Mouse (Mus musculus) G1E (cell line): ENCODE data around the gene Eci1. TPM values are rescaled to one million over a fixed set of nuclear protein-coding genes. Genes with fewer than 3 reads are reported as not detected.
"Not testable (repeated sequence)": the region's sequence is repeated elsewhere in the genome, so short reads cannot be mapped to it uniquely, and the experiment has no call there.

Experiments
- ATAC-seq: 2 replicates; pipeline ENCODE4 v1.8.0; 2016; ENCODE audit warnings: mild to moderate bottlenecking; ENCODE audit not compliant: insufficient number of reproducible peaks, poor library complexity, low FRiP score, severe bottlenecking; ENCODE audit errors: extremely low read depth
- DNase-seq: peaks from one replicate; pipeline ENCODE4 v3.0.0; 2012; ENCODE audit warnings: low spot score
- H3K27me3 ChIP-seq: 2 replicates; pipeline ENCODE4 v1.6.1; 2012; ENCODE audit warnings: mild to moderate bottlenecking, low read length, inconsistent platforms; ENCODE audit not compliant: insufficient read depth
- H3K36me3 ChIP-seq: replicated peaks from 2 replicates; pipeline ENCODE3; 2012; ENCODE audit warnings: mild to moderate bottlenecking, inconsistent platforms
- H3K4me1 ChIP-seq: 2 replicates; pipeline ENCODE4 v1.6.1; 2012; ENCODE audit warnings: low read depth, low read length, inconsistent platforms, mixed read lengths; ENCODE audit not compliant: insufficient read depth
- H3K4me3 ChIP-seq: 2 replicates; pipeline ENCODE4 v1.5.1; 2012; ENCODE audit warnings: low read depth, mild to moderate bottlenecking, inconsistent platforms, low read length, moderate library complexity, mixed read lengths
- H3K9me3 ChIP-seq: replicated peaks from 2 replicates; pipeline ENCODE4 v1.6.1; 2012; ENCODE audit warnings: inconsistent platforms
- CTCF ChIP-seq: IDR thresholded peaks from 2 replicates; pipeline ENCODE4 v1.5.1; 2012; ENCODE audit warnings: low read depth, low read length, inconsistent platforms, mixed read lengths
- GATA1 ChIP-seq: IDR thresholded peaks from 2 replicates; pipeline ENCODE4 v1.6.1; 2012; ENCODE audit warnings: borderline replicate concordance, low read length, inconsistent platforms, mixed read lengths
- GATA2 ChIP-seq: IDR thresholded peaks from 2 replicates; pipeline ENCODE4 v1.6.1; 2012; ENCODE audit warnings: low read depth, low read length, inconsistent platforms, borderline replicate concordance
- POLR2AphosphoS5 ChIP-seq: IDR thresholded peaks from 2 replicates; pipeline ENCODE4 v1.6.1; 2012; ENCODE audit warnings: low read depth, low read length, inconsistent platforms; ENCODE audit not compliant: insufficient replicate concordance
- TAL1 ChIP-seq: conservative IDR thresholded peaks from 2 replicates; pipeline ENCODE4 v1.6.1; 2012; ENCODE audit warnings: low read depth, low read length, inconsistent platforms, mixed read lengths
- polyA plus RNA-seq: library from polyadenylated mRNA; stranded (reverse); fragments of >175 nt; gene quantifications from 2 replicates; pipeline ENCODE4 v1.2.3, GENCODE M21; 2012
- total RNA-seq, 2 experiments: library from RNA; stranded (forward) in 1 of 2; stranded (reverse) in 1 of 2; fragments of 200-1000 nt in 1 of 2; fragments of >200 nt in 1 of 2; fragmentation: Nextera tagmentation in 1 of 2; gene quantifications; 2 replicates each; pipeline ENCODE4 v1.2.3; 2014 to 2017

The Eci1 gene
- total and polyA plus RNA-seq, 3 experiments: 39.4 to 53.1 (median 40.9) TPM

DNA sequence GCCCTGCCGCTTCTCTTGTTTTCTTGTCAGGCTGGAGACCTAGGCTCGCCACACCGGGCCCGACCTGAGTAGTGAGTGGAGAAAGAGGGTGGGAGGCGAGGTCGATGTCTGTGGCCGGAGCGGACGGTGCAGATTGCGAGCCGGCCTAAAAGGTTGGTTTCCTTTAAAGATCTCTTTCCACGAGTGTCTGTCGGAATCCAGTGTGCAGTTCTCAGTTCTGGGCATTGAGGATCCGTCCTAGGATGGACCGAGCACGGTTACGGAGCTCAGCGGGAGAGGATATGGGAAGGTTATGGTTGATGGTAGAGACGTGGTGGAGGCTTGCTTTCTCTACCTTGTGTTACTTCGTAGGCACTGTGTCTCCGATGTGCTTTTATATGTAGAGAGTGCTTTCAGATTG lies 11.4 kb upstream of the Eci1 start:
- Histone ChIP-seq H3K9me3 (no peaks in the 10 kb centered on the region), H3K4me3 (peak overlapping the region; percentile 87), H3K36me3 (peaks cover 71% of the 10 kb centered on the region), H3K4me1 (peaks cover 42% of the 10 kb centered on the region), H3K27me3 (no peaks in the 10 kb centered on the region)
- DNase-seq (no peak), ATAC-seq (no peak)
- TF ChIP-seq GATA2 (no peak), POLR2AphosphoS5 (no peak), CTCF (no peak), TAL1 (no peak), GATA1 (no peak)

GRCm38 (mm10) chr17:24416051-24416652 lies 10.3 kb upstream of the Eci1 start:
- Histone ChIP-seq H3K4me1 (peaks cover 47% of the 10 kb centered on the region), H3K27me3 (no peaks in the 10 kb centered on the region), H3K36me3 (peaks cover 72% of the 10 kb centered on the region), H3K4me3 (peak overlapping the region; percentile 87), H3K9me3 (no peaks in the 10 kb centered on the region)
- DNase-seq (no peak), ATAC-seq (no peak)
- no peak for TF ChIP-seq GATA1
- no peak for TF ChIP-seq TAL1
- TF ChIP-seq GATA2: no peak
- TF ChIP-seq CTCF: no peak
- TF ChIP-seq POLR2AphosphoS5: no peak

DNA sequence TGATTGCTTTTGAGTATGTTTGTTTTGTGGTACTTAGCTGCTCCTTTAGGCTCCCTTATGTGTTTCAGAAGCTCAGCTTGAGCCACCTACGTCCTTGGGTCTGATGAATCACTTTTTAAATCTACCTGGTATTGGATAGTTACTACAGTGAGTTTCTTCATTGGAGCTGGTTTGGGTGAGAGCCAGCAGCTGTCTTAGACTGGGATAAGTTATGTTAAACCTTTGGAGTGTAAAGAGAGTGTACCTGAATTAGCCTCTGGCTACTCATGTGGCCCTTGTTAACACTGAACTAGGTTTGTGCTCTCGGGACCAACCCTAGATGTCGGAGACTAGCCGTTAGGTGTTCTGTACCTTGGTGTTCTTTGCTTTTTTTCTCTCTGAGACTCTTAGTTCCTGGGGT lies 3.3 kb upstream of the Eci1 start:
- TF ChIP-seq POLR2AphosphoS5 (no peak), CTCF (no peak), GATA1 (no peak), GATA2 (no peak), TAL1 (no peak)
- peaks cover 77% of the 10 kb centered on the region for H3K36me3 ChIP-seq
- no peak for ATAC-seq

DNA sequence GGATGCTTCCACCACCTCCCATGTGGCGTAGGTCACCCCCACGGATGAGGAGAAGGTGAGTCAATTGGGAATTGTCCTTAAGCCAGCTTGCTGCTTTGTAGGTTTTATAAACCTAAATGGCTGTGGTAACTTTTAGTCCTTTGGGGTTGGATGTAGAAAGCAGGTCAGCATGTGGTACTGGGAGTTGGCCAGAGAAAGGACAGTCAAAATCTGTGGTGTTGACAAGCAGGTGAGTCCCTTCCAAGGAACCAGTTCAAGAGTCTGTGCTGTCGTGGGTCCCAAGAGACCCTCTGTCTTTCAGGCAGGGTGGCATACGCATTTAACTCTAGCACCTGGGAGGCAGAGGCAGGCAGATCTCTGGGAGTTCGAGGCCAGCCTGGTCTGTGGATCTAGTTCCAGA lies 2.0 kb upstream of the Eci1 start:
- peaks cover 30% of the 10 kb centered on the region for H3K4me1 ChIP-seq
- H3K9me3 ChIP-seq: no peaks in the 10 kb centered on the region
- DNase-seq (no peak), ATAC-seq (no peak)
- H3K27me3 ChIP-seq: no peaks in the 10 kb centered on the region
- H3K4me3 ChIP-seq: no peak overlapping the region
- no peak for TF ChIP-seq CTCF
- no peak for TF ChIP-seq GATA1
- TF ChIP-seq POLR2AphosphoS5: no peak
- no peak for TF ChIP-seq GATA2
- TF ChIP-seq TAL1: no peak
- peaks cover 71% of the 10 kb centered on the region for H3K36me3 ChIP-seq

More for the DNA sequence above, 3.3 kb upstream of the Eci1 start:
- no peak for DNase-seq
- no peaks in the 10 kb centered on the region for H3K9me3 ChIP-seq
- H3K4me1 ChIP-seq: peaks cover 33% of the 10 kb centered on the region
- H3K27me3 ChIP-seq: no peaks in the 10 kb centered on the region
- H3K4me3 ChIP-seq: no peak overlapping the region

GRCm38 (mm10) chr17:24425326-24425725 lies 1.1 kb upstream of the Eci1 start:
- H3K4me3 ChIP-seq, H3K9me3 ChIP-seq, DNase-seq, H3K27me3 ChIP-seq, ATAC-seq: not testable (repeated sequence)
- H3K36me3 ChIP-seq: peaks cover 71% of the 10 kb centered on the region
- peaks cover 25% of the 10 kb centered on the region for H3K4me1 ChIP-seq

DNA sequence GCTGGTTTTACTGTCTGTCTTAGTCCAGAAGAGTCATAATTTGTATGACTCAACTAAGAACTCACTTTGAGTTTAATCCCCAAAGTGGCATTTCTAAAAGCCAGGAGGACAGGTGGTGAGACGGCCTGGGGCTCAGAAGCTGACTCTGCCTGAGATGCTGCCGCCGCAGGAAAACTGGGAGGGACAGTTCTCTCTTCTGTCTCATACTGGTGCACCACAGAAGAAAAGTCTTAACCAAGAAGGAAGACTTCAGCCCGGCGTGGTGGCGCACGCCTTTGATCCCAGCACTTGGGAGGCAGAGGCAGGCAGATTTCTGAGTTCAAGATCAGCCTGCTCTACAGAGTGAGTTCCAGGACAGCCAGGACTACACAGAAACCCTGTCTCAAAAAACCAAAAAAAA lies 536 bp upstream of the Eci1 start:
- peaks cover 71% of the 10 kb centered on the region for H3K36me3 ChIP-seq
- H3K9me3 ChIP-seq: no peaks in the 10 kb centered on the region
- ATAC-seq (no peak), DNase-seq (no peak)
- no peaks in the 10 kb centered on the region for H3K27me3 ChIP-seq
- TF ChIP-seq TAL1: no peak
- no peak for TF ChIP-seq CTCF
- TF ChIP-seq GATA2: no peak
- no peak for TF ChIP-seq POLR2AphosphoS5
- TF ChIP-seq GATA1: no peak
- H3K4me3 ChIP-seq: no peak overlapping the region; the same call in 1 of the 2 replicates
- H3K4me1 ChIP-seq: peaks cover 23% of the 10 kb centered on the region

DNA sequence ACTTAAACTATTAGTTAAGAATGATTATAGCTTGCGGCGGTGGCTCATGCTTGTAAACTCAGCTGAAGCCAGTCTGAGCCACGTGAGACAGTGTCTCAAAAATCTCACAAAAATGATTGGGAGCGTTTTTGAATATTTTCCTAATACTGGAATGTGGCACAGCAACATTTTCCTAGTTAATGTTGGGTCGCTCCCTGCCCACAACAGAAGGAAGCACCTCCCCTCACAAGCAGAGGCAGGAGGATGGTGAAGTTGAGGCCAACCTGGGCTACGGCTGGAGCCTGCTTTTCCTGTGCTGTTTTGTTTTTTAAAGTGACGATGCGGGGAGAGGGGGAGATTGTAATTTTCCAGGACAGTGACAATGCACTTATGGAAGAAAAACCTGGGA lies 723 bp downstream of the Eci1 start:
- TF ChIP-seq GATA2 (no peak), GATA1 (no peak), POLR2AphosphoS5 (no peak), CTCF (no peak), TAL1 (no peak)
- peaks cover 65% of the 10 kb centered on the region for H3K36me3 ChIP-seq
- no peaks in the 10 kb centered on the region for H3K9me3 ChIP-seq
- DNase-seq (no peak), ATAC-seq (no peak)
- peaks cover 23% of the 10 kb centered on the region for H3K4me1 ChIP-seq
- H3K4me3 ChIP-seq: peak overlapping the region; percentile 83
- H3K27me3 ChIP-seq: no peaks in the 10 kb centered on the region
